Mouse (Mus musculus): ENCODE measurements at regions not wholly inside any gene's neighbourhood (a gene's known extent, or its start where the extent isn't known, plus 50 kb on each side); places are given as distances from the start of the nearest gene placed in this dataset.

DNA sequence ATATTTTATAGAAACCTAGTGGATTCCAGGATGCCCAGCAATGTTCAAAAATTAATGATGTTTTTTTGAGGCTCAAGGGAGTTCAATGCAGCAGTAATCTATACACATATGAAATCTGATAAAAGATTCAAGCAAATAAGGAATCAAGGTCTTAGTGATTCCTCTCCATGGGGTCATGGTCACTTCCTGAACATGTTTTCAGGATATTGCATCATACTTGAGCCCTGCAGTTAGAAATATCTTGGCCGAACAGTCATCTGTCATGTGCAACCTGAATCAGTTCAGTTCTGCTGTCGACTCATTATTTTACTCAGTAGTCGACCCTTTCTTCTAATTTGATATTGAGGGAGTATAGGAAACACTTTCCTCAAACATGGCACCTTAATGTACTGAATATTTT is 97.1 kb upstream of the Cblb start:
- no peak for TF ChIP-seq CTCF (IDR thresholded peaks at IDR 0.05)
- no peak for TF ChIP-seq POLR2A (IDR thresholded peaks at IDR 0.05; ENCODE audit: insufficient read depth, low read depth, low read length)
- TF ChIP-seq EP300 (IDR thresholded peaks at IDR 0.05; ENCODE audit: insufficient read depth, low read depth, low read length) = no peak
